Mouse (Mus musculus) MEL (cell line): ENCODE measurements around the gene Prrc2b. TPM values are rescaled to one million over a fixed set of nuclear protein-coding genes. Genes with fewer than 3 reads are reported as not detected.

Source experiments
- DNase-seq: peaks from one replicate; pipeline ENCODE4 v3.0.0; 2011; ENCODE audit warnings: low read depth, low spot score
- H3K27ac ChIP-seq: 2 replicates; pipeline ENCODE4 v1.5.1; 2012; ENCODE audit warnings: low read depth, mild to moderate bottlenecking, control low read depth, low read length, moderate library complexity; ENCODE audit not compliant: control insufficient read depth
- H3K27me3 ChIP-seq, 2 experiments: fragments of 150-350 bp in 1 of 2; sonication (generic) in 1 of 2; 2 replicates each; pipeline ENCODE4 v1.6.1; 2012; ENCODE audit warnings: low read length in 2 of 2, mild to moderate bottlenecking in 2 of 2, improper control_type of control experiment in 1 of 2, moderate library complexity in 1 of 2; ENCODE audit not compliant: insufficient read depth in 2 of 2, control insufficient read depth in 1 of 2
- H3K36me3 ChIP-seq, 2 experiments: 2 replicates each; pipeline ENCODE4 v1.6.1; 2012 to 2014; ENCODE audit warnings: low read length in 2 of 2, improper control_type of control experiment in 1 of 2, inconsistent platforms in 1 of 2, mild to moderate bottlenecking in 1 of 2; ENCODE audit not compliant: insufficient read depth in 2 of 2, control insufficient read depth in 1 of 2
- H3K4me1 ChIP-seq, 2 experiments: fragments of 150-350 bp in 1 of 2; sonication (generic) in 1 of 2; 2 replicates each; pipeline ENCODE4 v1.6.1; 2012; ENCODE audit warnings: low read length in 2 of 2, improper control_type of control experiment in 1 of 2, mild to moderate bottlenecking in 1 of 2; ENCODE audit not compliant: insufficient read depth in 2 of 2, control insufficient read depth in 1 of 2
- H3K4me3 ChIP-seq, 2 experiments: fragments of 150-350 bp in 1 of 2; sonication (generic) in 1 of 2; 2 replicates each; pipeline ENCODE4 v1.5.1; 2012; ENCODE audit warnings: low read depth in 2 of 2, low read length in 2 of 2, mild to moderate bottlenecking in 2 of 2, moderate library complexity in 2 of 2, control low read depth in 1 of 2, improper control_type of control experiment in 1 of 2; ENCODE audit not compliant: control insufficient read depth in 1 of 2, insufficient read depth in 1 of 2
- H3K79me2 ChIP-seq: 2 replicates; pipeline ENCODE4 v1.6.1; 2012; ENCODE audit warnings: mild to moderate bottlenecking, low read length, moderate library complexity; ENCODE audit not compliant: control insufficient read depth, poor library complexity, insufficient read depth
- H3K9ac ChIP-seq: 2 replicates; pipeline ENCODE4 v1.6.1; 2012; ENCODE audit warnings: low read depth, mild to moderate bottlenecking, control low read depth, low read length, moderate library complexity; ENCODE audit not compliant: control insufficient read depth, poor library complexity, severe bottlenecking
- H3K9me3 ChIP-seq: fragments of 150-350 bp; sonication (generic); replicated peaks from 2 replicates; pipeline ENCODE4 v1.6.1; 2012; ENCODE audit warnings: mild to moderate bottlenecking, low read length, improper control_type of control experiment, moderate library complexity; ENCODE audit not compliant: insufficient read depth
- CTCF ChIP-seq, 3 experiments: IDR thresholded peaks in 2 of 3; conservative IDR thresholded peaks in 1 of 3; 2 replicates each; pipeline ENCODE4 v1.5.1; 2011 to 2012; ENCODE audit warnings: low read length in 3 of 3, low read depth in 2 of 3, mild to moderate bottlenecking in 2 of 3, improper control_type of control experiment in 1 of 3, inconsistent platforms in 1 of 3, mixed read lengths in 1 of 3, moderate library complexity in 1 of 3; ENCODE audit not compliant: control insufficient read depth in 1 of 3, insufficient read depth in 1 of 3, poor library complexity in 1 of 3, severe bottlenecking in 1 of 3
- E2F4 ChIP-seq: IDR thresholded peaks from 2 replicates; pipeline ENCODE4 v1.6.1; 2011; ENCODE audit warnings: low read depth, low read length, improper control_type of control experiment, borderline replicate concordance
- EP300 ChIP-seq, 2 experiments: IDR thresholded peaks; 2 replicates each; pipeline ENCODE4 v1.6.1; 2011; ENCODE audit warnings: improper control_type of control experiment in 2 of 2, low read length in 2 of 2, low read depth in 1 of 2, mild to moderate bottlenecking in 1 of 2
- GABPA ChIP-seq: IDR thresholded peaks from 2 replicates; pipeline ENCODE4 v1.6.1; 2012; ENCODE audit warnings: low read depth, mild to moderate bottlenecking, inconsistent platforms, low read length, improper control_type of control experiment, moderate library complexity
- GATA1 ChIP-seq: IDR thresholded peaks from 2 replicates; pipeline ENCODE4 v1.6.1; 2011; ENCODE audit warnings: low read depth, low read length, improper control_type of control experiment
- HCFC1 ChIP-seq: IDR thresholded peaks from 2 replicates; pipeline ENCODE4 v1.6.1; 2012; ENCODE audit warnings: low read depth, mild to moderate bottlenecking, inconsistent platforms, low read length, improper control_type of control experiment, moderate library complexity
- KAT2A ChIP-seq: conservative IDR thresholded peaks from 2 replicates; pipeline ENCODE4 v1.6.1; 2012; ENCODE audit warnings: low read depth, low read length, improper control_type of control experiment, inconsistent platforms
- MAFK ChIP-seq: IDR thresholded peaks from 2 replicates; pipeline ENCODE4 v1.6.1; 2011; ENCODE audit warnings: low read depth, mild to moderate bottlenecking, low read length, improper control_type of control experiment, borderline replicate concordance
- MAX ChIP-seq: IDR thresholded peaks from 2 replicates; pipeline ENCODE4 v1.6.1; 2011; ENCODE audit warnings: low read length, improper control_type of control experiment
- MYC ChIP-seq: IDR thresholded peaks from 2 replicates; pipeline ENCODE4 v1.6.1; 2011; ENCODE audit warnings: low read depth, mild to moderate bottlenecking, low read length, improper control_type of control experiment, moderate library complexity
- NRF1 ChIP-seq: IDR thresholded peaks from 2 replicates; pipeline ENCODE4 v1.6.1; 2014; ENCODE audit warnings: low read depth, mild to moderate bottlenecking, inconsistent platforms, low read length, improper control_type of control experiment, moderate library complexity; ENCODE audit not compliant: poor library complexity, insufficient read depth, severe bottlenecking
- POLR2A ChIP-seq, 2 experiments: IDR thresholded peaks; 2 replicates each; pipeline ENCODE4 v1.6.1; 2011 to 2012; ENCODE audit warnings: low read length in 2 of 2, mild to moderate bottlenecking in 2 of 2, control low read depth in 1 of 2, improper control_type of control experiment in 1 of 2, low read depth in 1 of 2, moderate library complexity in 1 of 2; ENCODE audit not compliant: control insufficient read depth in 1 of 2, insufficient read depth in 1 of 2, poor library complexity in 1 of 2
- RAD21 ChIP-seq: IDR thresholded peaks from 2 replicates; pipeline ENCODE4 v1.6.1; 2011; ENCODE audit warnings: mild to moderate bottlenecking, low read depth, low read length, improper control_type of control experiment
- RCOR1 ChIP-seq: IDR thresholded peaks from 2 replicates; pipeline ENCODE4 v1.6.1; 2012; ENCODE audit warnings: low read depth, mild to moderate bottlenecking, inconsistent platforms, low read length, improper control_type of control experiment
- SMC3 ChIP-seq: IDR thresholded peaks from 2 replicates; pipeline ENCODE4 v1.6.1; 2011; ENCODE audit warnings: low read depth, low read length, improper control_type of control experiment
- TCF12 ChIP-seq: IDR thresholded peaks from 2 replicates; pipeline ENCODE4 v1.6.1; 2014; ENCODE audit warnings: low read depth, mild to moderate bottlenecking, inconsistent platforms, low read length, improper control_type of control experiment, moderate library complexity
- ZMIZ1 ChIP-seq: IDR thresholded peaks from 2 replicates; pipeline ENCODE4 v1.6.1; 2012; ENCODE audit warnings: low read depth, mild to moderate bottlenecking, inconsistent platforms, low read length, improper control_type of control experiment, moderate library complexity
- ZNF384 ChIP-seq: IDR thresholded peaks from 2 replicates; pipeline ENCODE4 v1.6.1; 2012; ENCODE audit warnings: low read depth, mild to moderate bottlenecking, inconsistent platforms, low read length, improper control_type of control experiment
- polyA plus RNA-seq, 2 experiments: library from polyadenylated mRNA; stranded (reverse) in 1 of 2; unstranded in 1 of 2; fragments of >175 nt in 1 of 2; fragments of >200 nt in 1 of 2; gene quantifications; 2 replicates each; pipeline versions ENCODE4 v1.2.1 to v1.2.4; 2012; ENCODE audit warnings: low replicate concordance in 2 of 2, low read depth in 1 of 2; ENCODE audit not compliant: insufficient read length in 2 of 2, insufficient read depth in 1 of 2, missing spikeins in 1 of 2
- total RNA-seq: library from RNA; depleted of rRNA; stranded (reverse); fragments of 300-350 nt; gene quantifications from 2 replicates; pipeline ENCODE4 v1.2.3, GENCODE M21; 2012

Gene Prrc2b
- total and polyA plus RNA-seq, 3 experiments: 14.8 to 42.9 (median 42.2) TPM

DNA sequence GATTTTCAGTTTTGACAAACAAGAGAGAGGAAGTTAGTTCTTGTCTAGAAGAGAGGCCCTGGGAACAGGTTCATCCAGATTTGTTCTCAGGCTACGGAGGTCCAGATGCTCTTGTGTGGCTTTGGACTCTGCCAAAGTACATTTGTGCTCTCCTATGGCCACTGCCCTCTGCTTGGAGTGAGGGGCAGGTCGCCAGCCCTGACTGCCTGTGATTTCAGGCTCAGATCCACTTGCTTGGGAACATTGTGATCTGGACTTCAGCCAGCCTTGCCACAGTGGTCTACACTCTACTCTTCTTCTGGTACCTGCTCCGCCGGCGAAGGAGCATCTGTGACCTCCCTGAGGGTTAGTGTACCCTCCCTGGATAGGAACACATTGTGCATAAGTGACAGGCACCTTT lies 101.8 kb downstream of the Prrc2b start:
- Histone ChIP-seq H3K36me3 (peaks cover 0 to 4% of the 10 kb centered on the region in 2 experiments; a peak in 1 of 4 replicates), H3K27me3 (no peaks in the 10 kb centered on the region), H3K79me2 (no peaks in the 10 kb centered on the region), H3K9me3 (no peaks in the 10 kb centered on the region), H3K9ac (no peak overlapping the region), H3K4me3 (no peak overlapping the region), H3K27ac (no peak overlapping the region), H3K4me1 (no peaks in the 10 kb centered on the region)
- TF ChIP-seq KAT2A: no peak
- no peak for TF ChIP-seq CTCF (IDR thresholded peaks at IDR 0.05 in 2 of 3, conservative IDR thresholded peaks at IDR 0.05 in 1 of 3; ENCODE audit: control insufficient read depth in 1 of 3, insufficient read depth in 1 of 3, low read depth in 2 of 3, low read length in 3 of 3, poor library complexity in 1 of 3, severe bottlenecking in 1 of 3)
- TF ChIP-seq EP300 (IDR thresholded peaks at IDR 0.05; ENCODE audit: low read depth in 1 of 2, low read length in 2 of 2): no peak
- no peak for TF ChIP-seq E2F4
- no peak for TF ChIP-seq MAFK
- TF ChIP-seq ZNF384: no peak
- TF ChIP-seq GABPA: no peak
- TF ChIP-seq ZMIZ1: no peak
- TF ChIP-seq RAD21: no peak
- no peak for TF ChIP-seq TCF12
- no peak for DNase-seq

- no peak for DNase-seq
- Histone ChIP-seq H3K4me1 (no peaks in the 10 kb centered on the region), H3K36me3 (peaks cover 0 to 4% of the 10 kb centered on the region in 2 experiments; a peak in 1 of 4 replicates), H3K27me3 (no peaks in the 10 kb centered on the region), H3K27ac (no peak overlapping the region), H3K9me3 (no peaks in the 10 kb centered on the region), H3K4me3 (no peak overlapping the region), H3K79me2 (no peaks in the 10 kb centered on the region), H3K9ac (no peak overlapping the region)
- TF ChIP-seq MAX (no peak), GATA1 (no peak), NRF1 (no peak), E2F4 (no peak), POLR2A (IDR thresholded peaks at IDR 0.05; ENCODE audit: control insufficient read depth in 1 of 2, insufficient read depth in 1 of 2, low read depth in 1 of 2, low read length in 2 of 2, poor library complexity in 1 of 2) (no peak), HCFC1 (no peak), SMC3 (no peak), MYC (no peak), RCOR1 (no peak)
These were observed 102.5 kb downstream of the Prrc2b start for GRCm38 (mm10) chr2:32253352-32253751.
